Mouse (Mus musculus) frontal cortex, postnatal 10 days (tissue): ENCODE measurements around the gene Ppat.
"Not testable (repeated sequence)": the region's sequence is repeated elsewhere in the genome, so short reads cannot be mapped to it uniquely, and the experiment has no call there.

ENCODE experiments used
- DNase-seq, 2 experiments: peaks; one replicate each; pipeline ENCODE4 v3.0.0; 2022; ENCODE audit warnings: low spot score in 2 of 2, mixed read lengths in 1 of 2

Gene Ppat

GRCm38 (mm10) chr5:76951106-76952027 is at the start of gene Ppat, which contains the start of gene Paics:
Gene Ppat, minus strand, starts transcription at chr5:76951578.
Gene Paics, plus strand, starts transcription at chr5:76951307.
- peak; percentile 96 to 97 for DNase-seq

- peak in 1 of 2 experiments; percentile 29 for DNase-seq
Measured at GRCm38 (mm10) chr5:76998416-76998815, 47.0 kb upstream of the Ppat start.

- DNase-seq = no peak
Measured at GRCm38 (mm10) chr5:76993174-76993814, 41.9 kb upstream of the Ppat start.

GRCm38 (mm10) chr5:76990789-76991188 is 39.4 kb upstream of the Ppat start:
- DNase-seq = no peak

- DNase-seq = no peak
Measured at GRCm38 (mm10) chr5:76984015-76984414, 32.6 kb upstream of the Ppat start.

- DNase-seq = no peak
Measured at GRCm38 (mm10) chr5:76975736-76976135, 24.4 kb upstream of the Ppat start.

- DNase-seq = peak; percentile 80 to 82
Measured at GRCm38 (mm10) chr5:76974554-76975285, 23.3 kb upstream of the Ppat start, which contains the start of gene Srp72. Gene Srp72, plus strand, starts transcription at chr5:76974683.

GRCm38 (mm10) chr5:76974207-76974553 is 22.8 kb upstream of the Ppat start:
- DNase-seq = no peak

GRCm38 (mm10) chr5:76973488-76973887 is 22.1 kb upstream of the Ppat start:
- no peak for DNase-seq

- not testable (repeated sequence) for DNase-seq
Measured at GRCm38 (mm10) chr5:76971115-76971514, 19.7 kb upstream of the Ppat start.

- DNase-seq = no peak
Measured at GRCm38 (mm10) chr5:76969250-76969649, 17.9 kb upstream of the Ppat start.

GRCm38 (mm10) chr5:76964651-76965050 is 13.3 kb upstream of the Ppat start:
- no peak for DNase-seq

- no peak for DNase-seq
Measured at GRCm38 (mm10) chr5:76962545-76962944, 11.2 kb upstream of the Ppat start.

- DNase-seq = no peak
Measured at GRCm38 (mm10) chr5:76959587-76959986, 8.2 kb upstream of the Ppat start.

- DNase-seq = no peak
Measured at GRCm38 (mm10) chr5:76957954-76958353, 6.6 kb upstream of the Ppat start.

- DNase-seq = no peak
Measured at GRCm38 (mm10) chr5:76955474-76955873, 4.1 kb upstream of the Ppat start.

- no peak for DNase-seq
Measured at GRCm38 (mm10) chr5:76954271-76954900, 3.0 kb upstream of the Ppat start.

- no peak for DNase-seq
Measured at GRCm38 (mm10) chr5:76953794-76954193, 2.4 kb upstream of the Ppat start.

GRCm38 (mm10) chr5:76952112-76953040 is 998 bp upstream of the Ppat start:
- DNase-seq = no peak

GRCm38 (mm10) chr5:76950343-76951105 is 854 bp downstream of the Ppat start:
- peak in 1 of 2 experiments; percentile 16 for DNase-seq
